Mouse (Mus musculus): ENCODE measurements around the gene Hsd17b10. TPM values are rescaled to one million over a fixed set of nuclear protein-coding genes. Genes with fewer than 3 reads are reported as not detected.

Gene Hsd17b10
- polyA plus RNA-seq, 1 experiment from 2014 or later = 211 TPM

DNA sequence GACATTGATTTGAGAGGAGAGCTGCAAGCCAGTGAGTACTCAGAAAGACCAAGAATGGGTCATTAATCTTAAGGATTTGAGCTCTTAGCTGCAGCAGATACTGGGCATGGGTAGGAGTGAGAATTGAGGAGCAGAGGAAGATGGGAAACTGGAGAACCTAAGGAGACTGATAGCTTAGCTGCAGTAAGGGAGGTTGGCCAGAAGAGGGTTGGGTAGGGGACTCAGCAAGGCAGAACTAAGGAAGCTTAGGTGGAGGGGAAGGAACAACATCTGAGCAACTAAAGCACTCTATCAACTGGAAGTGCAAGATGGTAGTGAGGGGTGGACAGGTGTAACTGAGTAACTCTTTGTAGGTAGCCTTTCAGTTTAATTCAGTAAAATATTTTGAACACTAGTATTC lies 45.6 kb downstream of the Hsd17b10 start:
- H3K4me2 ChIP-seq = no peak overlapping the region
- no peak overlapping the region for H3K27ac ChIP-seq
- ATAC-seq (ENCODE audit: borderline replicate concordance, extremely low read depth, low FRiP score, low TSS enrichment) = no peak
- H3K4me1 ChIP-seq = no peaks in the 10 kb centered on the region
- peaks cover 11% of the 10 kb centered on the region; the same call in 1 of the 2 replicates for H3K27me3 ChIP-seq
- H3K4me3 ChIP-seq = no peak overlapping the region
- H3K9me3 ChIP-seq = no peaks in the 10 kb centered on the region
- H3K36me3 ChIP-seq = peaks cover 9% of the 10 kb centered on the region; the same call in 1 of the 2 replicates
- H3K9ac ChIP-seq = no peak overlapping the region

DNA sequence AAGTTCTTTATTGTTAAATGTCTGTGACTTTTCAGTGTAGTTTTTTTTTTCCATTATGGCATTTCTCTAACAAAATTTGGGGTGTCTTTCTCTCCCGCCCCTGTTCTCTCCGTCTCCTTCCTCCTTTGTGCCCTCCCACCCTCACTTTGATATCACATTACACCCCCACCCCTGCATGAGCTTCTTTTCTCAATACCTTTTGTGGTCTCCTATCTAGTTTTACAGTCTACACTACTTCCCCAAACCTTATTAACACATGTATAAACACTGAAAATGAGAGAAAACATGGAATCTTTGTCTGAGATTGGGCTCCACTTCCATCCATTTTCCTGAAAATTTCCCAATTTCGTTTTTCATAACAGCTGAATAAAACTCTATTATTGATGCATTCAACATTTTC lies 50.9 kb downstream of the Hsd17b10 start:
- peaks cover 19% of the 10 kb centered on the region for H3K27me3 ChIP-seq
- 51% methylated on average over 3 of the region's 3 CpGs for WGBS

More for the DNA sequence above, 50.9 kb downstream of the Hsd17b10 start:
- H3K9me3 ChIP-seq = no peaks in the 10 kb centered on the region
- H3K36me3 ChIP-seq = peaks cover 9% of the 10 kb centered on the region; the same call in 1 of the 2 replicates
- no peaks in the 10 kb centered on the region for H3K4me1 ChIP-seq
- no peak overlapping the region for H3K9ac ChIP-seq
- no peak for ATAC-seq (ENCODE audit: borderline replicate concordance, extremely low read depth, low FRiP score, low TSS enrichment)
- H3K27ac ChIP-seq = no peak overlapping the region
- no peak overlapping the region for H3K4me2 ChIP-seq
- H3K4me3 ChIP-seq = no peak overlapping the region

Other genes with a start within 250 kb of the Hsd17b10 start
- gene Huwe1, start 201.0 kb upstream of the Hsd17b10 start, polyA plus RNA-seq (2015; fragmentation: Nextera tagmentation; extraction: Ambion mirVana) = 54.8 and 58.0 TPM in 2 replicates
- gene Ribc1, start 14.4 kb downstream of the Hsd17b10 start, polyA plus RNA-seq (2015; fragmentation: Nextera tagmentation; extraction: Ambion mirVana) = 2.6 and 2.9 TPM in 2 replicates
- gene Smc1a, start 14.6 kb downstream of the Hsd17b10 start, polyA plus RNA-seq (2015; fragmentation: Nextera tagmentation; extraction: Ambion mirVana) = 107 and 116 TPM in 2 replicates
- 3.0 and 3.8 TPM in 2 replicates for gene Iqsec2, start 142.4 kb downstream of the Hsd17b10 start, polyA plus RNA-seq (2015; fragmentation: Nextera tagmentation; extraction: Ambion mirVana)
- 37.8 and 43.4 TPM in 2 replicates for gene Kdm5c, start 231.2 kb downstream of the Hsd17b10 start, polyA plus RNA-seq (2015; fragmentation: Nextera tagmentation; extraction: Ambion mirVana)